Mouse (Mus musculus) thymus, postnatal 14 days (tissue): ENCODE measurements around the gene Hectd1.

Experiments
- DNase-seq: peaks from one replicate; pipeline ENCODE4 v3.0.0; 2021

Gene Hectd1

DNA sequence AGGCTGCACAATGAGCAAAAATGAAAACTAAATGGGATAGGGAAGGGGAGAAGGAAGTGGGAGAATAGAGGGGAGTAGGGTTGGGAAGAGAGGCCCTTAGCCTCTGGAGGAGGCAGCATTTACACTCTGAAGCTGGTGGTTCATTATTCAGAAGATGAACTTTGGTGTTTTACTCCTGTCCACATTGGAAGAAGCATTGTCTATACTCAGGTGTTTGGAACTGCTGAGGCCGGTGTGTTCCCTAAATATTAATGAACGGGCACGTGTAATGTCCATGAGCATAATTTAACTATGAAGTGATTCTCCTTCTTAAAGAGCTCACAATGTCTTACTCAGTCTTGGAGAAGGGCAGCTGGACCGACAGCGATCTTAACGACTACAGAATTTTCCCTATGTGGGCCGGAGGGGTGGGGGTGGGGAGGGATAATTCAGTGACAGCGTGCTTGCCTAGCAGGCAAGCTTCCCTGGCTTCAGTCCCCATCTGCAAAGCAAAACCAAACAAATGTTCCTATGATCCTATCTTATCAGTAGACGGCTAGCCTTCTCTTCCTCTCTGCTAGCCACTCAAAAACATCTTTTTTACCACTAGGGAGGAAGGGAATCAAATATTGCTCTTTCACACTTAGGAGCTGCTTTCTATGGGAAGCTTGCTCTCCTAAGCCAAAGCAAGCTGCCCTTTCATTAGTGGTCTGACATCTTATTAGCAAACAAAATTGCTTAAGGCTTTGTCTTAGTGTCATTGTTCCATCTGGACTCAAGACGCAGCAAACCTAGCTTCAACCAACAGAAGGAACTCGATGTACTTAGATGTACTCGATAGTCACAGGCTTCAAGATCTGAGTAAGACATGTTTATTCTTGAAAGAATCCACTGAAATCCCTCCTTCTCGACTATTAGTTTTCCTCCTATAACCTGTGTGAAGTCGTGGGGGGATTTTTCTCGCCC lies 14.5 kb upstream of the Hectd1 start:
- no peak for DNase-seq

DNA sequence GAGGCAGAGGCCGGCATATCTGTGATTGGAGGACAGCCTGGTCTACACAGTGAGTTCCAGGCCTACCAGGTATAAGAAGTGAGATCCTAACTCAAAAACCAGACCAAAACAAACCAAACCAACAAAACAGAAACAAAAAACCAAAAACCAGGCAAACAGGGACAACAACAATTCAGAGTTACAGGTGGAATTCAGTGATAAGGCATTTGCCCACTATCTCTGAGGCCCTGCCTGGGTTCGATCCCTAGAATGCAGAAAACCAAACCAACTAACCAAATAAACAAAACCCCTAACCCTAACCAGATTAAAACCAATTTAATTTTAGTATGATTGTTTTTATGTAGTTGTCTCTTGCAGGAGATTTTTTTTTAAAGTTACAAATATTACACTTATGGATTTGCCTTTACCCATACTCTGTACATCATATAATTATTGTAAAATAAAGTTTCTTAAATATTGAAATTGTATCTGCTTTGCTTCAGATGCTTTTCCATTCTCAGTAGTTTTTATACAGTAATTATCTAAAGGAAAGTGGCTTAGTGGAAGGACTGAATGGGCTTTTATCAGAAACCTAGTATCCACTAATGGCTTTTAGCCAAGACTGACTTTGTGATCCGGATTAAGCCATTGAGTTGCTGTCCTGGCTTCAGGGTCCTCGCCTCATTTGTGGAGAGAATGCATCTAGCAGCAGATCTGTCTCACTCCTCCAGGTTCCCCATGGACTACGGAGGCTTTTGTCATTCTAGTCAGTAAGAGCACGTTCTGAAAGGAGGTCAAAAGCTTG lies 12.9 kb upstream of the Hectd1 start:
- DNase-seq, result no peak

DNA sequence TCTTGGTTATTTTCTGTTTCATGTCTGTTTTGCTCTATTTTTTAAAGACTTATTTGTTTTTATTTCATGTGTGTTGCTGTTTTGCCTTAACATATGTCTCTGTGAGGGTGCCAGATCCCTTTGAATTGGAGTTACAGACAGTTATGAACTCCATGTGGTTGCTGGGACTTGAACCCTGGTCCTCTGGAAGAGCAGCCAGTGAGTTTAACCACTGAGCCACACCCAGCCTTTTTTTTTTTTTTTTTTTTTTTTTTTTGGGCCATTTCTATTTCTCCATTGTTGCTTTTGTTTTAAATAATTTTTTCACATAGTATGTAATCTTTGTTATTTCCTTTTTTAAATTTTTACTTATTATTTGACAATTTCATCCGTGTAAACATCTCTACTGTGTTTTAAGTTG lies 10.5 kb upstream of the Hectd1 start:
- no peak for DNase-seq

GRCm38 (mm10) chr12:51835219-51835618 lies 5.9 kb upstream of the Hectd1 start:
- no peak for DNase-seq

GRCm38 (mm10) chr12:51831931-51832330 lies 2.6 kb upstream of the Hectd1 start:
- no peak for DNase-seq

GRCm38 (mm10) chr12:51831296-51831695 lies 2.0 kb upstream of the Hectd1 start:
- DNase-seq, result no peak

GRCm38 (mm10) chr12:51830671-51831070 lies 1.3 kb upstream of the Hectd1 start:
- DNase-seq, result no peak

GRCm38 (mm10) chr12:51830077-51830402 lies 704 bp upstream of the Hectd1 start:
- DNase-seq, result no peak

DNA sequence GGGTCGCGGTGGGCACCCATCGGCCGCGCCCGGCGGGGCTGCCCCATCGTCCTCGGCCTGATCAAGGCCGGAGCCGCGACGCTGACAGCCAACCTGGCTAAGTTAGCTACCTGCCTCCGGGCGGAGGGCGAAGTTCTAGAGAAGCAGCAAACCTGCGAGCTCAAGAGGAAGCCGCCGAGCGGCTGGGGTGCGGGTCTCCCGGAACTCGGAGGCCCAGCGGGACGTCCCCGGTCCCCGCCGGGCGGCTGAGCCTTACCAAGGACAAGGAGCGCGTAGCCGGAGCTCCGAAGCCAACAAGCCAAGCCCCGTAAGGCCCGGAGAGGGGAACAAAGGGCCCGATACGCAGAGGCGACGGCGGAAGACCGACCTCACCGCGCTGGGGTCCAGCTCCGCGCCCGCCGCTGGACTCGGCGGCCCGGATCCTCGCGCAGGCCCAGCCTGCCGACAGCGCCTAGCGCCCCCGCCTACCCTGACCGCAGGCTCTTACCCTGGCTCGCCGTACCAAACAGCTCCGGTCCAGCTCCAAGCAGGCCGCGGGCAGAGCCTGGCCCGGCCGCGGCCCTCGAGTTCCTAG lies 533 bp downstream of the Hectd1 start:
- DNase-seq, result peak; percentile 83

DNA sequence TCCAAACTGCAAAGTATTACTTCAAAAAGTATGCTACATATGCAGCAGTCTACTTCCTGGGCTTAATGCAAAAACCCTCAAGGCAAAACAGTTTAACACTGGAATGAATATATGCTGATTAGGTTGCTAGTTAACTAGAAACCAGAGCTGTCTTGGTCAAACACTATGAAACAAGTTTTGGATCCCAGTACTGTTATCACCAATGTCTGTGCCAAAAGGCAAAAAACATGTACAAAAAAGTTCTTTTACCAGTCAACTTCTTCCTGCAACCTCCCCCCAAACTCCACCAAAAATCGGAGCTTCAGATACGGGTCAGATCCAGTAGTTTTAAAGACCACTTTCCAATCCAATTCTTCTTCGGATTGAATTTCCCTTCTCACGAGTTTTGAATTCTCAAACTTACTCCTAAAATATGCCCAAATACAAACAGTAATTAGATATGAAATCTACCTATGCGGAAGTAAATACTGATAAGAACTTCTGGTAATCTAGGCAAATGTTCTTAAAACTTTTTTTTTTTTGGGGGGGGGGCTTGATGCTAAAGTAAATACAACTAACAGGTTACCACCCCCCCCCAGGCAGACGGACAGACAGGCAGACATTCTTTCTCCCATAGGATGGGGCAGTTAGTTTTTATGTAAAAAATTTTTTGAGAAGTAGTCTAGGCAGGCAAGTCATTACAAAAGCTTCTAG lies 1.2 kb downstream of the Hectd1 start:
- DNase-seq, result no peak

DNA sequence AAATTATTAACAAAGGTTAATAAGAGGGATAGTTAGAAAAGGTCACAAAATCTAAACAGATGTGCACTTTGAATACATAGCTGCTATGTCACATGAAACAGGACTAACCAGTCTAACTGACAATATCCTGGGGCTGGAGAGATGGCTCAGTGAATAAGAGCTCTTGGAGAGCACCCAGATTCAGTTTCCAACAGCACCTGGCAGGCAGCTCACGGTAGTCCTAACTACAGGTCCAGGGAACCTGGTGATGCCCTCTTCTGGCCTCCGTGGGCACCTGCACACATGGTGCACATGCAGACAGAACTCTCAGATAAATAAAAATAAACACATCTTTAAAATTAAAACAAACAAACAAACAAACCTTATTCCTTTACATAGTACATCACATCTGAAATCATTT lies 4.0 kb downstream of the Hectd1 start:
- DNase-seq, result no peak

DNA sequence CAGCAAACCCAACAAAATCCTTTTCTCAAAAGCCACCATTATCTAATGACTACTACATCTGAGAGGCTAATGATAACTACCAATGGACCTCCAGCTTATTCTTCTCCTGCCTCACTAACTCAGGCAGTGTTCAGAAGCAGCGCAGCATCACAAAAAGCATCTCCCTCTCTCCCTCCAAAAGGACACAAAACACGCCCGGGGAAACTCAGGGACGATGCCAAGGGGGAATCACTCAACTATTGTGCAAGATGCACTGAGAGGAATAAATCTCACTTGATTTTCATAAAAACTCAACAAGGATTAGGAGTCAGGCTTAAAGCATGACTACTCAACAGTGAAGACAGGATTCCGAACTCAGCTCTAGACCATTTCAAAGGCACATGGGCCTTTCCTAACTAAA lies 6.0 kb downstream of the Hectd1 start:
- DNase-seq, result no peak

- no peak for DNase-seq
These were observed 6.5 kb downstream of the Hectd1 start for GRCm38 (mm10) chr12:51822861-51823260.

GRCm38 (mm10) chr12:51822236-51822635 lies 7.1 kb downstream of the Hectd1 start:
- peak; percentile 18 for DNase-seq

DNA sequence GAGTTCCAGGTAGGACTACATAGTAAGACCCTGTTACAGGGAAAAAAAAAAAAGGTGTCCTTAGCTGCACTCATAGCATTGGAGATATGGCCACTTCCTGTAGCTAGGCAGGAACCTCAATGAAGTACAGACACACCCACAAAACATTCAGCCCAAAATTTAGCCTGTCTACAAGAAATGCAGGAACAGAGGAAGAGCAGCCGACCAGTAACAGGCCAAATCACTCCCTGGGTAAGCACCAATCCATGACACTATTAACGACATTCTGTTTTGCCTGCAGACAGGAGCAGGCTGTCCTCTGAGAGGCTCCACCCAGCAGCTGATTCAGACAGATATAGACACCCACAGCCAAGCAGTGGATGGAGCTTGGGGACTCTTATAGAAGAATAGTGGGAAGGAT lies 8.1 kb downstream of the Hectd1 start:
- DNase-seq, result no peak

DNA sequence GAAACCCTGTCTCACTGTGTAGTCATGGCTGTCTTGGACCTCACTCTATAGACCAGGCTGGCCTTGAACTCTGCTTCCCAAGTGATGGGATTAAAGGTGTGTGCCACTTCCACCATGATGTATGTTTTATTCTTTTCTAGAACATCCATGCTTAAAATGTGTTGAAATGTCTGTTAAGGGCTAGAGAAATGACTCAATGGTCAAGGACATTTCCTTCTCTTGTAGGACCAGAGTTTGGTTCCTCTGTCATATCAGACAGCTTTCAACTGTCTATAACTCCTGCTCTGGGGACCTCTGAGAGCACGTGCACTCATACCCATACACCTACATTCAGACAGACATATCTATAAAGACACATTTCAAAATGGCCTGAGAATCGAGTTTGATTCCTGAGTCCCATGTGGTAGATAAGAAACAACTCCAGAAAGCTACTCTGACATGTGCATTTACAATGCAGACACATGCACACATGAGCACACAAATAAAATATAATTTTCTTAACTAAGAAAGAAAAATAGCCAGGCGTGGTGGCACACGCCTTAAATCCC lies 9.3 kb downstream of the Hectd1 start:
- DNase-seq, result no peak

- no peak for DNase-seq
These were observed 11.3 kb downstream of the Hectd1 start for GRCm38 (mm10) chr12:51817815-51818613.

- DNase-seq, result no peak
These were observed 17.8 kb downstream of the Hectd1 start for GRCm38 (mm10) chr12:51811388-51812140.

- no peak for DNase-seq
These were observed 18.8 kb downstream of the Hectd1 start for GRCm38 (mm10) chr12:51810564-51810963.

DNA sequence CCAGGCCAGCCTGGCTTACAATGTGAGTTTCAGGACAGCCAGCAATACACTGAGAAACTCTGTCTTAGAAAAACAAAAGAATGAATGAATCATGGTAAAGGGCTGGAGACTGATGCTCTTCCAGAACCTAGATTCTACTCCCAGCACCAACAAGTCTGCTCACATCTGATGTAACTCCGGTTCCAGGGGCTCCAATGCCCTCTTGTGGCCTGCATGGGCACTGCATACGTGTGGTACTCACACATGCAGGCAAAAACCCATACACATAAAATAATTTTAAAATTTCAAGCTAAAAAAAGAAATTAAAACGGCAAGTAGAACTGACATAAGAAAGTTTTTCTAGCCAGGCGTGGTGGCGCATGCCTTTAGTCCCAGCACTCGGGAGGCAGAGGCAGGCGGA lies 44.5 kb downstream of the Hectd1 start:
- peak; percentile 48 for DNase-seq

GRCm38 (mm10) chr12:51768702-51769101 lies 60.6 kb downstream of the Hectd1 start:
- DNase-seq, result no peak
